7 mouse cellular contexts compared by ENCODE assay signal in genomic region chr10:96617221-96617950, GRCm38 (mm10). TPM values are rescaled to one million over a fixed set of nuclear protein-coding genes. Genes with fewer than 3 reads are reported as not detected.
A peak's percentile ranks its signal among the peaks of the same experiment; 100 is the strongest.
DNase-seq lines count a peak whose midpoint lies in the region; ATAC-seq lines count a peak whose summit lies in the region.

No protein-coding gene starts in this region.

- H3K27ac ChIP-seq in forebrain, embryonic 15.5 days (replicated peaks): peak overlapping the region; percentile 94
- peak overlapping the region; percentile 99 for H3K27ac ChIP-seq in hindbrain, embryonic 13.5 days
- peak overlapping the region; percentile 93 for H3K27ac ChIP-seq in limb, embryonic 11.5 days (replicated peaks; ENCODE audit: low read depth, low read length)
- peak overlapping the region; percentile 95 for H3K27ac ChIP-seq in midbrain, embryonic 12.5 days (replicated peaks)
- H3K27ac ChIP-seq in stomach, embryonic 15.5 days: peak overlapping the region; percentile 98

- peaks cover 31% of the 10 kb centered on the region for H3K4me1 ChIP-seq in forebrain, embryonic 15.5 days
- H3K4me1 ChIP-seq in hindbrain, embryonic 13.5 days (replicated peaks): peaks cover 29% of the 10 kb centered on the region
- H3K4me1 ChIP-seq in limb, embryonic 11.5 days (ENCODE audit: control insufficient read depth, insufficient read depth, low read length): peaks cover 9% of the 10 kb centered on the region; the same call in 1 of the 2 replicates
- peaks cover 30% of the 10 kb centered on the region for H3K4me1 ChIP-seq in midbrain, embryonic 12.5 days
- no peaks in the 10 kb centered on the region for H3K4me1 ChIP-seq in stomach, embryonic 15.5 days

- H3K36me3 ChIP-seq in forebrain, embryonic 15.5 days: peaks cover 6% of the 10 kb centered on the region; the same call in 1 of the 2 replicates
- peaks cover 6% of the 10 kb centered on the region; the same call in 1 of the 2 replicates for H3K36me3 ChIP-seq in hindbrain, embryonic 13.5 days
- no peaks in the 10 kb centered on the region for H3K36me3 ChIP-seq in limb, embryonic 11.5 days (ENCODE audit: control insufficient read depth, insufficient read depth, low read length)
- H3K36me3 ChIP-seq in midbrain, embryonic 12.5 days: peaks cover 17% of the 10 kb centered on the region
- no peaks in the 10 kb centered on the region for H3K36me3 ChIP-seq in stomach, embryonic 15.5 days

- under 1% methylated on average over 76 of the region's 78 CpGs for WGBS in forebrain, embryonic 15.5 days
- under 1% methylated on average over 66 of the region's 78 CpGs for WGBS in hindbrain, embryonic 13.5 days
- under 1% methylated on average over 71 of the region's 78 CpGs for WGBS in limb, embryonic 11.5 days
- under 1% methylated on average over 63 of the region's 78 CpGs for WGBS in midbrain, embryonic 12.5 days
- under 1% methylated on average over 64 of the region's 78 CpGs for WGBS in stomach, embryonic 15.5 days

- peak overlapping the region; percentile 50 for H3K4me2 ChIP-seq in forebrain, embryonic 15.5 days (replicated peaks)
- peak overlapping the region; percentile 62 for H3K4me2 ChIP-seq in hindbrain, embryonic 13.5 days
- peak overlapping the region; percentile 38 for H3K4me2 ChIP-seq in limb, embryonic 11.5 days (ENCODE audit: low read depth, severe bottlenecking)
- peak overlapping the region; percentile 54 for H3K4me2 ChIP-seq in midbrain, embryonic 12.5 days (replicated peaks)
- peak overlapping the region; percentile 44 for H3K4me2 ChIP-seq in stomach, embryonic 15.5 days

- H3K9me3 ChIP-seq in forebrain, embryonic 15.5 days: no peaks in the 10 kb centered on the region
- no peaks in the 10 kb centered on the region for H3K9me3 ChIP-seq in hindbrain, embryonic 13.5 days
- H3K9me3 ChIP-seq in limb, embryonic 11.5 days (ENCODE audit: control insufficient read depth, low read length): no peaks in the 10 kb centered on the region
- H3K9me3 ChIP-seq in midbrain, embryonic 12.5 days: no peaks in the 10 kb centered on the region
- no peaks in the 10 kb centered on the region for H3K9me3 ChIP-seq in stomach, embryonic 15.5 days

- H3K9ac ChIP-seq in forebrain, embryonic 15.5 days (replicated peaks): peak overlapping the region; percentile 99
- peak overlapping the region; percentile 100 for H3K9ac ChIP-seq in hindbrain, embryonic 13.5 days
- H3K9ac ChIP-seq in limb, embryonic 11.5 days (ENCODE audit: low read length): peak overlapping the region; percentile 98
- H3K9ac ChIP-seq in midbrain, embryonic 12.5 days (replicated peaks): peak overlapping the region; percentile 100
- peak overlapping the region; percentile 100 for H3K9ac ChIP-seq in stomach, embryonic 15.5 days

- peak overlapping the region; percentile 91 for H3K4me3 ChIP-seq in forebrain, embryonic 15.5 days
- H3K4me3 ChIP-seq in hindbrain, embryonic 13.5 days: peak overlapping the region; percentile 95
- peak overlapping the region; percentile 99 for H3K4me3 ChIP-seq in limb, embryonic 11.5 days (ENCODE audit: low read depth, low read length)
- H3K4me3 ChIP-seq in midbrain, embryonic 12.5 days: peak overlapping the region; percentile 90
- H3K4me3 ChIP-seq in stomach, embryonic 15.5 days (replicated peaks): peak overlapping the region; percentile 94

- DNase-seq in MEL-GATA-1-ER (ENCODE audit: extremely low read depth, low read depth): peak; percentile 9
- peak; percentile 21 for DNase-seq in c-Kit-positive CD71-positive TER-119-negative erythroid progenitor cells, embryonic 14.5 days (ENCODE audit: low read depth)
- DNase-seq in limb, embryonic 11.5 days (ENCODE audit: low spot score): peak; percentile 71

- H3K27me3 ChIP-seq in forebrain, embryonic 15.5 days: no peaks in the 10 kb centered on the region
- no peaks in the 10 kb centered on the region for H3K27me3 ChIP-seq in hindbrain, embryonic 13.5 days
- no peaks in the 10 kb centered on the region for H3K27me3 ChIP-seq in limb, embryonic 11.5 days (ENCODE audit: control insufficient read depth, insufficient read depth, low read length)
- H3K27me3 ChIP-seq in midbrain, embryonic 12.5 days: no peaks in the 10 kb centered on the region
- no peaks in the 10 kb centered on the region for H3K27me3 ChIP-seq in stomach, embryonic 15.5 days (replicated peaks)

- ATAC-seq in forebrain, embryonic 15.5 days (replicated peaks): peak; percentile 36
- ATAC-seq in hindbrain, embryonic 13.5 days (ENCODE audit: low FRiP score): peak; percentile 46
- ATAC-seq in limb, embryonic 11.5 days (ENCODE audit: insufficient number of reproducible peaks, low FRiP score, low TSS enrichment, low read depth): peak; percentile 28; the same call in 1 of the 2 replicates
- ATAC-seq in midbrain, embryonic 12.5 days (ENCODE audit: low FRiP score, low read depth): peak; percentile 44
- peak; percentile 23; the same call in 1 of the 2 replicates for ATAC-seq in stomach, embryonic 15.5 days (ENCODE audit: insufficient read depth, low FRiP score, low read depth)

RNA-seq across cellular contexts. Expression of gene Btg1, which starts 0.6 kb away (rescaled TPM):
- 60.0 and 61.2 TPM in 2 replicates for polyA plus RNA-seq in forebrain, embryonic 15.5 days (2015; fragmentation: Nextera tagmentation; extraction: Ambion mirVana)
- polyA plus RNA-seq in hindbrain, embryonic 13.5 days (2015; fragmentation: Nextera tagmentation; extraction: Ambion mirVana): 51.8 and 52.7 TPM in 2 replicates
- 49.8 and 50.8 TPM in 2 replicates for polyA plus RNA-seq in limb, embryonic 11.5 days (2014; fragmentation: Nextera tagmentation; extraction: Ambion mirVana)
- polyA plus RNA-seq in midbrain, embryonic 12.5 days (2016; fragmentation: Nextera tagmentation; extraction: Ambion mirVana): 55.8 and 63.5 TPM in 2 replicates
- 61.2 and 62.3 TPM in 2 replicates for polyA plus RNA-seq in stomach, embryonic 15.5 days (2015; fragmentation: Nextera tagmentation; extraction: Ambion mirVana)

Comparison
In these comparisons a context has a peak if more than half of its experiments do, and no peak if none do; other contexts are left out.
1. Peak in every context shown above with its lines: DNase-seq, ATAC-seq, H3K4me3 ChIP-seq and H3K27ac ChIP-seq.
2. DNase-seq: peak in every context shown above with its lines; median percentile 71 in limb, embryonic 11.5 days; 21 in c-Kit-positive CD71-positive TER-119-negative erythroid progenitor cells, embryonic 14.5 days; 9 in MEL-GATA-1-ER.